Mouse (Mus musculus) ES-E14 (cell line): Measurements from ENCODE around the gene Cyfip2. TPM values are rescaled to one million over a fixed set of nuclear protein-coding genes. Genes with fewer than 3 reads are reported as not detected.

Experiments used
- DNase-seq: peaks from one replicate; pipeline ENCODE4 v3.0.0-alpha.2; 2013; ENCODE audit warnings: low read depth, low spot score
- H3K27ac ChIP-seq: 2 replicates; pipeline ENCODE4 v1.5.1; 2012; ENCODE audit warnings: low read depth, mild to moderate bottlenecking, low read length, moderate library complexity, mixed read lengths; ENCODE audit not compliant: poor library complexity, insufficient read depth, severe bottlenecking
- H3K36me3 ChIP-seq: 2 replicates; pipeline ENCODE4 v1.6.1; 2012; ENCODE audit warnings: mild to moderate bottlenecking, low read length, moderate library complexity, mixed read lengths; ENCODE audit not compliant: control insufficient read depth, poor library complexity, insufficient read depth, severe bottlenecking
- H3K4me1 ChIP-seq, 2 experiments: fragments of 150-350 bp in 1 of 2; sonication (generic) in 1 of 2; 2 replicates each; pipeline ENCODE4 v1.6.1; 2012; ENCODE audit warnings: low read length in 2 of 2, mild to moderate bottlenecking in 1 of 2, mixed read lengths in 1 of 2; ENCODE audit not compliant: control insufficient read depth in 2 of 2, insufficient read depth in 2 of 2, poor library complexity in 1 of 2
- H3K4me3 ChIP-seq, 2 experiments: fragments of 150-350 bp in 1 of 2; sonication (generic) in 1 of 2; 2 replicates each; pipeline ENCODE4 v1.5.1; 2012; ENCODE audit warnings: low read length in 2 of 2, low read depth in 1 of 2, mild to moderate bottlenecking in 1 of 2, mixed read lengths in 1 of 2; ENCODE audit not compliant: insufficient read depth in 1 of 2, poor library complexity in 1 of 2, severe bottlenecking in 1 of 2
- H3K9ac ChIP-seq: 2 replicates; pipeline ENCODE4 v1.6.1; 2012; ENCODE audit warnings: low read depth, mild to moderate bottlenecking, low read length, mixed read lengths; ENCODE audit not compliant: poor library complexity, insufficient read depth, severe bottlenecking
- H3K9me3 ChIP-seq: fragments of 150-350 bp; sonication (generic); 2 replicates; pipeline ENCODE4 v1.6.1; 2012; ENCODE audit warnings: low read depth, mild to moderate bottlenecking, low read length; ENCODE audit not compliant: control insufficient read depth, insufficient read depth
- CHD2 ChIP-seq: IDR thresholded peaks from 2 replicates; pipeline ENCODE4 v1.6.1; 2014; ENCODE audit warnings: mild to moderate bottlenecking, low read depth, low read length, inconsistent platforms
- HCFC1 ChIP-seq: IDR thresholded peaks from 2 replicates; pipeline ENCODE4 v1.6.1; 2012; ENCODE audit warnings: low read length, inconsistent platforms, borderline replicate concordance; ENCODE audit not compliant: insufficient read depth
- MAFK ChIP-seq: IDR thresholded peaks from 2 replicates; pipeline ENCODE4 v1.6.1; 2014; ENCODE audit warnings: mild to moderate bottlenecking, low read depth, low read length, inconsistent platforms; ENCODE audit not compliant: insufficient read depth
- ZC3H11A ChIP-seq: IDR thresholded peaks from 2 replicates; pipeline ENCODE4 v1.6.1; 2012; ENCODE audit warnings: low read depth, mild to moderate bottlenecking, inconsistent platforms, low read length, borderline replicate concordance
- ZNF384 ChIP-seq: IDR thresholded peaks from 2 replicates; pipeline ENCODE4 v1.6.1; 2012; ENCODE audit warnings: low read depth, low read length, inconsistent platforms
- in situ Hi-C, 2 experiments: fragments of 600-800 bp; cut with MboI; formaldehyde crosslinking; loops; one replicate each; pipeline ENCODE4 v1.15.1; 2025; ENCODE audit warnings: low sequenced_read_pairs in 2 of 2, inconsistent platforms in 1 of 2; ENCODE audit not compliant: unreplicated experiment in 2 of 2
- total RNA-seq: library from RNA; depleted of rRNA; stranded (reverse); fragments of 300-350 nt; gene quantifications from 2 replicates; pipeline ENCODE4 v1.2.3, GENCODE M21; 2012

The Cyfip2 gene
- total RNA-seq, 1 experiment = 7.4 TPM

DNA sequence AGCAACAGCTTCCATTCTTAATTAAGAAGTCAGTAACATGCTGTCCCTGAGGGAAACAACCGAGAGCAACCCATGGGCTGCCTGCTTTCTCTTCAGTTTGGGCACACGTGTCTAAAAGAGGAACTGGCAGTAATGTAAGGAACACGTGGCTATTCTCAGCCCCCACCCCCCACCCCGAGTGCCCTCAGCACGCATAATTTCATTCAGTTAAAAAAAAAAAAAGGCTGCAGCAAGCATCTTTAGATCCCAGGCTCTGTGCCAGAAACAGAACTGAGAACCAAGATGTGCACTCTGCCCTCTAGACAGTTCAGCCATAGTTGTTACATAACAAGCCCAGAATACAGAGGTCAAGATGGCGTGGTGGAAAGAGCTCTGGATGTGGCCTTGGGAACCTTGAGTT lies 25.9 kb downstream of the Cyfip2 start:
- no peak for DNase-seq
- H3K36me3 ChIP-seq = peaks cover 2% of the 10 kb centered on the region; the same call in 1 of the 2 replicates
- peaks cover 0 to 2% of the 10 kb centered on the region in 2 experiments; a peak in 1 of 4 replicates for H3K4me1 ChIP-seq
- in situ Hi-C loops = no loop called here
- H3K9me3 ChIP-seq = no peaks in the 10 kb centered on the region
- H3K27ac ChIP-seq = no peak overlapping the region
- TF ChIP-seq ZC3H11A (no peak), CHD2 (no peak), HCFC1 (no peak), MAFK (no peak)
- H3K4me3 ChIP-seq = no peak overlapping the region
- no peak overlapping the region for H3K9ac ChIP-seq

DNA sequence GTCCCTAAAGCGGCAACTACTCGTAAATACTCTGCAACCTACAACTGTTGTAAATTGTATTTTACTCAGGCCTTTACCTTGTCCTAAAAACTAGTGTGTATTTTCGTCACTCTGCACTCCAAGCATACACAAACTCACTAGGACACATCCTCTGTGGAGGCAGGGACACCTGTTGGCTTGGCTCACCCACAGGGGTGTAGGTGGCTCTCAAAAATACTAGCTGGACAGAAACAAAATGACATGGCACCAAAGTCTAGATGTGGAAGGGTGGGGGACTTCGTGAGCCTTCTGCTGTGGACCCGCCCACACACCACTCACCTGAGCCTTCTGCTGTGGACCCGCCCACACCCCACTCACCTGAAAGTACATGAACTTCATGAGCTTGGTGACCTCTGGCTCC lies 28.9 kb downstream of the Cyfip2 start:
- no peak overlapping the region for H3K9ac ChIP-seq
- no peak for DNase-seq
- H3K4me3 ChIP-seq = no peak overlapping the region
- H3K4me1 ChIP-seq = no peaks in the 10 kb centered on the region
- H3K9me3 ChIP-seq = no peaks in the 10 kb centered on the region
- H3K27ac ChIP-seq = no peak overlapping the region
- no peaks in the 10 kb centered on the region; the same call in 1 of the 2 replicates for H3K36me3 ChIP-seq
- TF ChIP-seq MAFK (no peak), ZNF384 (no peak), CHD2 (no peak), ZC3H11A (no peak), HCFC1 (no peak)
- in situ Hi-C loops = no loop called here

DNA sequence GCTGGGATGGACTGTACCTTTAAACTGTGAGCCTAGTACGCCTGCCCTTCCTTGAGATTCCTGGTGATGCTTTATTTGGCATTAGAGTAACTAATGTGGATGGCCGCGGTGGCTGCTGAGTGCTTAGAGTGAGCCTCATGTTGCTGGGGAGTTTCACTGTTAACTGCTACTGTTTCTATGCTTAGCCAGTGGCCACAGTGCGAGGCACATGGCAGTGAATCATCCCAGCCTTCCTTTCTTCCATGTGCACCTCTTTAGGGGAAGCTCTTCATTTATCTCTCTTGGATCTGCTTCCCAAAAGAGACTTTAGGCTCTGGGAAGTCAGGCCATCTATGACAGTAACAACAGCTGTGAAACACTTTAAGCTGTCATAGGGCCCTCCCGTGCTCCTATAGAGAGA lies 30.0 kb downstream of the Cyfip2 start:
- no peak for DNase-seq
- Histone ChIP-seq H3K4me1 (no peaks in the 10 kb centered on the region; a peak in 1 of 4 replicates), H3K36me3 (no peaks in the 10 kb centered on the region; the same call in 1 of the 2 replicates), H3K4me3 (no peak overlapping the region), H3K9ac (no peak overlapping the region), H3K27ac (no peak overlapping the region), H3K9me3 (no peaks in the 10 kb centered on the region)
- TF ChIP-seq ZNF384 (no peak), MAFK (no peak), HCFC1 (no peak), CHD2 (no peak), ZC3H11A (no peak)
- in situ Hi-C loops = no loop called here

DNA sequence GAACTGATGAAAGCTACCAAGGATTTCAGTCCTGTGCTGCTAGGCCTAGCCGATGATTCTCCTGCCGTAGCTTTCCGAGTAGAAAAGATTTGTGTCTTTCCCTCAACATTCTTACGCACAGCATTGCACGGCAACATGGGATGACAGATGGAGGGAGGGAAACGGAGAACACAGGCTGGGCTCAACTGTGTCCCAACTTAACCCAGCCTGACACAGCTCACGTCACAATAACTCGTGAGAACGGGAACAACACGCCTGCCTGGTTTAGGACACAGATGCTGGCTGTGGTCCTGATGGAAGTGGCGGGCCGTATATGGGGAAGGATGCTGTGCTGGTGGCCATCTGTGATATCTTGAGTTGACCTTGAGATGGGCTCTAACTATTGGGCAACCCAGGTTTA lies 34.0 kb downstream of the Cyfip2 start:
- Histone ChIP-seq H3K9ac (no peak overlapping the region), H3K27ac (no peak overlapping the region), H3K4me3 (no peak overlapping the region), H3K4me1 (no peaks in the 10 kb centered on the region; a peak in 1 of 4 replicates), H3K36me3 (peaks cover 3% of the 10 kb centered on the region; the same call in 1 of the 2 replicates), H3K9me3 (no peaks in the 10 kb centered on the region)
- TF ChIP-seq MAFK (no peak), HCFC1 (no peak), CHD2 (no peak), ZC3H11A (no peak), ZNF384 (no peak)
- in situ Hi-C loops = no loop called here
- DNase-seq = no peak

DNA sequence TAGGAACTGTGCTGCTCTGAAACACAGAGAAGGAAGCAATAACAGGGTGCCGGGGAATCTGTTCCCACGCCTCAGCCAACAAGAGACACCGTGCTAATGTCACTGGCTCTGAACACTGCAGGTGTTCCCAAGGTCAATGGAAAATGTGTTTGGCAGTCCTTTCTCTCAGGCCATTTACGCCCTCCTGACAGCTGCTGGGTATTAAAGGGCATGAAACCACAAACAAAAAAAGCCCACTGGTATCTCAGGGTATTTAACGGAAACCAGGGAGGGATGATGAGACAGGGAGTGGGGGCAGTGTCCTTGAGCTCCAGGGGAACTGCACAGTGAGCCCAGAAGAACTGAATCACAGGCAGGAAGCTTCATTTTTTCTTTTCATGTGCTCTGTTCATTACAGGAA lies 34.5 kb downstream of the Cyfip2 start:
- Histone ChIP-seq H3K36me3 (peaks cover 3% of the 10 kb centered on the region; the same call in 1 of the 2 replicates), H3K4me1 (no peaks in the 10 kb centered on the region; a peak in 1 of 4 replicates), H3K27ac (no peak overlapping the region), H3K9me3 (no peaks in the 10 kb centered on the region), H3K9ac (no peak overlapping the region), H3K4me3 (no peak overlapping the region)
- in situ Hi-C loops = no loop called here
- no peak for TF ChIP-seq ZNF384
- TF ChIP-seq HCFC1 = no peak
- no peak for TF ChIP-seq MAFK
- no peak for TF ChIP-seq CHD2
- no peak for DNase-seq
